Mouse (Mus musculus) cortical plate, adult 2 months (tissue): ENCODE measurements around the gene Slc48a1.

Source experiments
- CTCF ChIP-seq: fragments of 200-500 bp; IDR thresholded peaks from 2 replicates; pipeline ENCODE4 v1.5.1; 2011; ENCODE audit warnings: mild to moderate bottlenecking, control low read depth, low read length; ENCODE audit not compliant: insufficient read depth; ENCODE audit errors: extremely low read depth
- POLR2A ChIP-seq: fragments of 200-500 bp; IDR thresholded peaks from 2 replicates; pipeline ENCODE4 v1.6.1; 2011; ENCODE audit warnings: mild to moderate bottlenecking, low read length, control low read depth; ENCODE audit not compliant: insufficient read depth; ENCODE audit errors: extremely low read depth

DNA sequence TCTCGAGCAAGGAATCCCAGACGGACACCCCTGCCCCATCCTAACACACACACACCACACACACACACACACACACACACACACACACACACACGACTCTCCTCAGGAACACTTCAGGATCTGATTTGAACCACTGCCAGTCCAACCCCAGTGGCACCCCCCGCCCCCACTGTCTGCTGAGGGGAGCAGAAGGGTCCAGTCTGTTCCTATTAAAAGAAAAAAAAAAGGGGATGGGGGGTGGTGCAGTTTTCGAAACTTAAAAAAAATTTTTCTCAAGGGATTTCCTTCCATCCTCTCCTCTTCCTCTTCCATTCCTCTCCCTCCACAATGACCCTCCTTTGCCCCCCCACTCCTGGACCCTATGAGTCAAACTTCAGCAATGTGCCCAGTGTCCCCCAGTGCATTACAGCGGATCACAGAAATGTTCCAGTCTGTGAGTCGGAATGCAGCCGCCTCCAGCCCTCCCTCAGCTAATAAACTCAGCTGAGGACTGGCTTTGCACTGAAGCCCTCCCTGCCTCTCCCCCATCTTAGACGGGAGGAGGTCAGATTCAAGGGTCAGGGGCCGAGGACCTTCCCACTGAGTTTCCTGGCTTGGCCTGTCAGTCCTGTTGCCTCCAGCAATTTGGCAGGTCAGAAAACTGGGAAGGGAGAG lies 53.8 kb downstream of the Slc48a1 start:
- no peak for TF ChIP-seq POLR2A
- TF ChIP-seq CTCF: no peak
